Mouse (Mus musculus) adrenal gland, postnatal 10 days (tissue): ENCODE results near the gene Card10. TPM values are rescaled to one million over a fixed set of nuclear protein-coding genes. Genes with fewer than 3 reads are reported as not detected.
"Not testable (repeated sequence)": the region's sequence is repeated elsewhere in the genome, so short reads cannot be mapped to it uniquely, and the experiment has no call there.

Source experiments
- DNase-seq: peaks from one replicate; pipeline ENCODE4 v3.0.0; 2021; ENCODE audit warnings: mixed read lengths
- long read RNA-seq, 2 experiments: library from polyadenylated mRNA; stranded (forward); transcript quantifications; one replicate each; pipeline ENCODE4 v2.0.0; 2021
- total RNA-seq, 2 experiments: library from RNA; stranded (reverse); gene quantifications; 2 replicates each; pipeline ENCODE4 v1.2.3; 2021

Card10 gene
- 10 to 100 TPM; 12.0 to 12.4 TPM for total RNA-seq
- long read RNA-seq, experiment 1, full-length matches to known transcripts, result 2 of 12 reads
- long read RNA-seq, experiment 1, partial matches to known transcripts, result 4 of 12 reads
- long read RNA-seq, experiment 1, other reads (novel, unspliced or antisense), result 6 of 12 reads
- long read RNA-seq, experiment 2, full-length matches to known transcripts, result 4 of 10 reads
- long read RNA-seq, experiment 2, partial matches to known transcripts, result 4 of 10 reads
- long read RNA-seq, experiment 2, other reads (novel, unspliced or antisense), result 2 of 10 reads

GRCm38 (mm10) chr15:78802776-78803391, at the start of gene Card10:
TSS of gene Card10 (minus strand) at chr15:78803042.
- peak; percentile 76 for DNase-seq

GRCm38 (mm10) chr15:78851505-78852153, 48.8 kb upstream of the Card10 start:
- peak; percentile 96 for DNase-seq

DNA sequence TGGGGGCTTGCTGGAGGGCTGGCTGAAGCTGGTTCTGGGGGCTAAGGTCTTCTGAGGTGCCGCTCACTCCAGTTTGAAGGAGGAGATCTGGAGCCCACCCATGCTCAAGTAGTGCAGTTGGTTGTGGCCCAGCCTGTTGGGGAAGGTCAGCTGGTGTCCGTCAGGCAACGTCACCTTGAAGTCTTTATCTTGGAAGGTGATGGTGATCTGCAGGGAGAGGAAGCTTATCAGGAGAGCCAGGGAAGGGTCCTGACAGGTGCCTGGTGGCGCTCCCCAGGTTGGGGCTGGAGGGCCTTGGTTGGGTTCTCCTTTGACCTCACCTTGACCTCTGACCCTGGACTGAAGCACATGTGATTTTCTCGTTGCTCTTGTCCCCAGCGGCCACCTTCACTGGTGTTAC, 48.1 kb upstream of the Card10 start:
- peak; percentile 35 for DNase-seq

DNA sequence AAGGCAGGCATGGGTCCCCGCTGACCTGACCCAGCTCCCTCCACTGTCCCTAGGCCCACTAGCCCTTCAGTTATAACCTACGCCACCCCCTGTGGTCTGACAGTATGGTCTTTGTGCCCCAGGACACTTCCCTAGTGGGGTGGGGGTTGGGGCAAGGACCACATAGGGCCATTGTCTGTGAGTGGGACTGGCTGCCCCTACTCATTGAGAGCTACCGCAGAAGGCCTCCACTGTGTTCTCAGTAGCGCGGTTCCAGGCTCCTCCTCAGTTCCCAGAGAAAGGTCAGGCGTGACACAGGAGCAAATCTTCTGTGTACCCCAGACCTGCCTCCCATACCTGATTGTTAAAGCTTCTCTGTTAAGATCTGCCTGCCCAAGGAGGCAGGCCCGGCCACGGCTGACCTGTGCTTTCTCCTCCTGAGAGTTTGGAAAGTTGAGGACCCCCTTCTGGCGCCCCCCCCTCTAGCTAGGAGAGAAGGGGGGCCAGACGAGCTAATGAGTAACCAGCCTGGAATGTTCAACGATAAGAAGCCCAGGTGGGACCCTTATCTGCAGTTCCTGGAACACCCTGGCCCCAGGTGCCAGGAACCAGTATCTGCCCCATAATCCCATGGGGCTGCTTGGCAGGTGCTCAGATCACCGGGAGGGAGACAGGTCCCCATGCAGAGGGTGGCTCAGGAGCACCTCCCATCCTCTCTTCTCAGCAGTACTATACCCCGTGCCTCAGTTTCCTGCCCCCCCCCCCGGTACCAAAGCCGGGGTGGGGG, 47.4 kb upstream of the Card10 start:
- DNase-seq, result peak; percentile 17

DNA sequence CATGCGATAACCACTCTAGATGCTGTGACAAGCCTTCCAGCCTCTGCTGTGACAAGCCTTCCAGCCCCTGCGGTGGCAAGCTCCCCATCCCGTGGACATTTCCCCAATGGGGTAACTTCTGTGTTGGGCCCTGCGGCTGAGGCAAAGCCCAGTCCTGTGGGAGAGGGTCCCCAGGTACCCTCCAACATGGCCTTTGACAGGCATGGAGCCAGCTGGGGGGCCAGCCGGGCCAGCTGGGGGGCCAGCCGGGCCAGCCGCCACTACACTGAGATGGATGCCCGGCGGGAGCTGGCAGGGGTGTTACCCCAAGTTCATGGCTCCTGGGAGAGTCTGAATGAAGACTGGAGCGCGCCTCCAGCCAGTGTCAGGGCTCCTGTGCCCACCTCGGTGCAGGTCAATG, 46.6 kb upstream of the Card10 start:
- DNase-seq, result peak; percentile 11

- peak; percentile 91 for DNase-seq
Observed at GRCm38 (mm10) chr15:78848467-78848866, 45.6 kb upstream of the Card10 start.

DNA sequence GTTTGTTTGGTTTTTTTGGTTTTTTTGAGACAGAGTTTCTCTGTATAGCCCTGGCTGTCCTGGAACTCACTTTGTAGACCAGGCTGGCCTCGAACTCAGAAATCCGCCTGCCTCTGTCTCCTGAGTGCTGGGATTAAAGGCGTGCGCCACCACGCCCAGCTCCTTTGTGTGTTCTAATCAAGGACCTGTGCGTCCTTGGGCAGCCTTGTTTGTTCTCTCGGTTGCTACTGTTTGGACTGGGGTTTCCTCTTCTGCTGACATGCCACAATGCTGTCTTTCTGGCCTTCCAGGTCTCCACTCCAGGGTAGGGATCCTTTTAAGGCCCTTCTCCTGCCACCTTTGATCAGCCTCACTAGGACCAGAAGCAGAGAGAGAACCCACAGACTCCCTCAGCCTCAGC, 44.0 kb upstream of the Card10 start:
- not testable (repeated sequence) for DNase-seq

- no peak for DNase-seq
Observed at GRCm38 (mm10) chr15:78846352-78846751, 43.5 kb upstream of the Card10 start.

DNA sequence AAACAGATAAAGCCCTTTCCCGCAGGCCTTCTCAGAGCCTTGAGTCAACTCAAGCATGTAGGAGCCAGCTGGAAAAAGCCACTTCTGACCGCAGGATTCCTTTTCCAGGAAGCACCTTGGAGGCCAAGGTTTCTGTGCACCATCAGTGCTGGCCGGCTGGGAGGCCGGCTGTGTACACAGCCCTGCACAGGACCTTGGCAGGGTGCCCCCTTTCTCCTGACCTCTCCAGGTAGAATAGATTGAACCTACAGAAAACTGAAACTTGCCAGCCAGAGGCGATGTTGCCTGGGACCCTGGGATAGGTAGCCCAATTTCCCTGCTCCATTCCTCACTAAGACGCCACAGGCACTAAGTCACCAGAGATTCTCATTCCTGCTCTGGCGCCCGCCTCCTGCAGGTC, 43.0 kb upstream of the Card10 start:
- DNase-seq, result peak; percentile 52

- DNase-seq, result peak; percentile 44
Observed at GRCm38 (mm10) chr15:78845321-78845720, 42.5 kb upstream of the Card10 start.

DNA sequence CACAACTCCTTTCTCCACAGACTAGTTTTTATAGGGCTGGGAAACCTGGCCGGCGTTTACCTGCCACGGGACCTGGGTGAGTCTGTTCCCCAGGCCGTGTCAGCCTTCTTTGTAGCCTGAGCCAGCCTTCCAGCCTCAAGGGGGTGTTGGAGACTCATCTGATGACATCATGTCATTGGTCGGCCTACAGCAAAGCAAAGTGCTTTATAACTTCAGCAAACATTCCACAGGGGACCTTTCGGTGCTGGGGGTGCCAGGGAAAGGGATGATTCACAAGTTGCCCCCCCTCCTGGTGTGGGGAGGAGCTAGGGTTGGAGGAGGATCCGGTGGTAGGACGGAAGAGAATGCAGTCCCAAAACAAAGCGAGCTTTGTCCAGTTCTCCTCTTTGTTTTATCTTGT, 41.9 kb upstream of the Card10 start:
- DNase-seq, result peak; percentile 87

GRCm38 (mm10) chr15:78843581-78844469, 41.0 kb upstream of the Card10 start:
- peak; percentile 60 for DNase-seq

DNA sequence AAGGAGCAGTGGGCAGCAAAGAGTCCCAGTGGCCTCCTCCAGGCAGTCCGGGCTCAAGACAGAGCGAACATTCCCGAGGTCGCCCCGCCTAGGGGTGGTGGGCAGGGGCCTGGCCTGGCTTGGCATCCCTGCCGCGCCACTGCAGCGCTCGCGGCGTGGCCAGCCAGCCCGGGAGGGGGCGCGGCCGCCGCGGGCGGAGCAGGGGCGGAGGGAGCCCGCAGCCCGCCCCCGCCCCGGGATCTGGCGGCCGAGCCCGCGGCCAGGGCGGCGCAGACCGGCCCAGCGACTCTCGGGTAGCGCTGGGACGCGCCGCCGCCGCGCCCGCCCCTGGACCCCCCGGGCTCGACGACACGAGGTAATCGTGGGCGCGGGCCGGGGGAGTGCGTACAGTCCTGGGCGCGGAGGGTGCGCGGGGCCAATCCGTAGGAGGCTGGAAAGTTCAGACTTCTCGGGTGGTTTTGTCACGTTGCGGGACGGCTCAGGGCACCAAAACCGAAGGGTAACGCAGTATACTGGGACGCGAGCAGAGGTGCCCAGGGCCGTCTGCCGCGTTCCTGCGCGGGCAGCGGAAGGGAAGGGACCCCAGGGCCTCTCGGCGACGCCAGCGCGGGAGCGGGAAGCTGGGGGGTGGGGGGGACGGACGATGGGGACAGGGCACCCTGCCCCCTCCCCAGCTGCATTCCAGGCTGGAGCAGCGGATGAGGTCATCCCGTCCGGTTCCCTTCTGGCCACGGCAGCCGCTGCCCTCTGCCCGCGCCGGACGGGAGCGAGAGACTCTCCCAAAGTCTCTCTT, 39.7 kb upstream of the Card10 start, which contains the start of gene Cdc42ep1:
Cdc42ep1 (plus strand) TSS at position 254 of the 793 bp plus-strand sequence.
- DNase-seq, result peak; percentile 83

- DNase-seq, result no peak
Observed at GRCm38 (mm10) chr15:78841161-78841790, 38.4 kb upstream of the Card10 start.

DNA sequence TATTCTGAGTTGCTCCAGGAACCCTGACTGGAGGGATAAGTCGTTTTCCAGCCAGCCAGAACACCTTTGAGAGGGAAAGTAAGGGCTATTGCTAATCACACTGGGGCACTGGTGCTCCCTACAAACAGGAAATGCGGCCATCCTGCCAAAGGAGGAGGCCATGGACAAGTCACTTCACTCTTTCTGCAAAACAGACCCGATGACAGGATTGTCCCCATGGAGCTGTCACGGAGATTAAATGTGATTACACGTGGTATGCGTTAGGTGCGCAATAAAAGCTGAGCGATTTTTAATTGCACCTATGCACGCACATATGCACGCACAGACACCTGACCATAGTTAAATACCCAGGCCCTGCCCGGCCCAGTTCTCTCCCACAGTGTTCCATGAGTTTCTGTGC, 37.9 kb upstream of the Card10 start:
- DNase-seq, result no peak

GRCm38 (mm10) chr15:78840241-78840640, 37.4 kb upstream of the Card10 start:
- peak; percentile 41 for DNase-seq

GRCm38 (mm10) chr15:78839744-78840143, 36.9 kb upstream of the Card10 start:
- peak; percentile 13 for DNase-seq

- peak; percentile 62 for DNase-seq
Observed at GRCm38 (mm10) chr15:78836086-78836621, 33.3 kb upstream of the Card10 start.

GRCm38 (mm10) chr15:78835200-78836085, 32.6 kb upstream of the Card10 start:
- peak; percentile 59 for DNase-seq
